Mouse (Mus musculus) gastrocnemius, postnatal 36 days (tissue): Measurements from ENCODE around the gene Adcy2. TPM values are rescaled to one million over a fixed set of nuclear protein-coding genes. Genes with fewer than 3 reads are reported as not detected.
A peak's percentile ranks its signal among the peaks of the same experiment; 100 is the strongest.

Source experiments
- DNase-seq, 2 experiments: peaks; one replicate each; pipeline ENCODE4 v3.0.0; 2022
- intact Hi-C: fragments of 180-260 bp; cut with DNase I; formaldehyde crosslinking; loops from one replicate; pipeline ENCODE4 v1.15.1; 2025
- total RNA-seq, 2 experiments: library from RNA; stranded (reverse); gene quantifications; 2 replicates each; pipeline ENCODE4 v1.2.3; 2021

Adcy2 gene
- total RNA-seq, 2 experiments from 2014 or later: 27.2 to 30.0 TPM

- intact Hi-C loops: no loop called here
- DNase-seq: no peak
Observed at GRCm38 (mm10) chr13:68712661-68713060, 286.7 kb downstream of the Adcy2 start.

GRCm38 (mm10) chr13:68707296-68707747, 292.0 kb downstream of the Adcy2 start:
- intact Hi-C loops: no loop called here
- no peak for DNase-seq

- intact Hi-C loops: no loop called here
- DNase-seq: no peak
Observed at GRCm38 (mm10) chr13:68684919-68685318, 314.4 kb downstream of the Adcy2 start.

GRCm38 (mm10) chr13:68680429-68680828, 318.9 kb downstream of the Adcy2 start:
- intact Hi-C loops: no loop called here
- DNase-seq: no peak

GRCm38 (mm10) chr13:68642786-68643185, 356.6 kb downstream of the Adcy2 start:
- DNase-seq: no peak

GRCm38 (mm10) chr13:68627041-68627440, 372.3 kb downstream of the Adcy2 start:
- intact Hi-C loops: loop anchor here (10.0 kb wide), 2 partner anchors 448 to 838 kb away; no protein-coding TSS in a partner anchor
- DNase-seq: no peak

More at GRCm38 (mm10) chr13:68642786-68643185, 356.6 kb downstream of the Adcy2 start:
- intact Hi-C loops: no loop called here

- intact Hi-C loops: loop anchor here (10.0 kb wide), 2 partner anchors 452 to 842 kb away; no protein-coding TSS in a partner anchor
- no peak for DNase-seq
Observed at GRCm38 (mm10) chr13:68622792-68623191, 376.5 kb downstream of the Adcy2 start.

- intact Hi-C loops: no loop called here
- DNase-seq: no peak
Observed at GRCm38 (mm10) chr13:68607652-68608405, 391.5 kb downstream of the Adcy2 start.

- no peak for DNase-seq
- intact Hi-C loops: no loop called here
Observed at GRCm38 (mm10) chr13:68605689-68606126, 393.6 kb downstream of the Adcy2 start.

- intact Hi-C loops: loop anchor here (5.0 kb wide), 1 partner anchor 399 kb away; no protein-coding TSS in a partner anchor
- DNase-seq: no peak
Observed at GRCm38 (mm10) chr13:68603085-68603484, 396.3 kb downstream of the Adcy2 start.

- peak in 1 of 2 experiments; percentile 15 for DNase-seq
Observed at GRCm38 (mm10) chr13:68601184-68601583, 398.2 kb downstream of the Adcy2 start.

GRCm38 (mm10) chr13:68598953-68599352, 400.4 kb downstream of the Adcy2 start:
- intact Hi-C loops: loop anchor here (5.0 to 10.0 kb wide), 2 partner anchors 863 to 886 kb away; no protein-coding TSS in a partner anchor

More at GRCm38 (mm10) chr13:68601184-68601583, 398.2 kb downstream of the Adcy2 start:
- intact Hi-C loops: loop anchor here (5.0 kb wide), 1 partner anchor 401 kb away; no protein-coding TSS in a partner anchor

GRCm38 (mm10) chr13:68597667-68598066, 401.7 kb downstream of the Adcy2 start:
- intact Hi-C loops: loop anchor here (5.0 to 10.0 kb wide), 2 partner anchors 865 to 887 kb away; no protein-coding TSS in a partner anchor

More at GRCm38 (mm10) chr13:68598953-68599352, 400.4 kb downstream of the Adcy2 start:
- DNase-seq: no peak

GRCm38 (mm10) chr13:68597199-68597598, 402.1 kb downstream of the Adcy2 start, which contains the start of gene 1700001L19Rik:
Gene 1700001L19Rik, plus strand, starts transcription at chr13:68597421.
- no peak for DNase-seq
- intact Hi-C loops: loop anchor here (5.0 to 10.0 kb wide), 2 partner anchors 865 to 888 kb away; no protein-coding TSS in a partner anchor

More at GRCm38 (mm10) chr13:68597667-68598066, 401.7 kb downstream of the Adcy2 start:
- no peak for DNase-seq

GRCm38 (mm10) chr13:68593797-68594196, 405.5 kb downstream of the Adcy2 start:
- DNase-seq: no peak
- intact Hi-C loops: loop anchor here (10.0 kb wide), 1 partner anchor 891 kb away; no protein-coding TSS in a partner anchor

- intact Hi-C loops: no loop called here
- DNase-seq: no peak
Observed at GRCm38 (mm10) chr13:68588352-68588751, 411.0 kb downstream of the Adcy2 start.

- no peak for DNase-seq
- intact Hi-C loops: no loop called here
Observed at GRCm38 (mm10) chr13:68585441-68585840, 413.9 kb downstream of the Adcy2 start.

GRCm38 (mm10) chr13:68583961-68584360, 415.4 kb downstream of the Adcy2 start:
- intact Hi-C loops: no loop called here
- no peak for DNase-seq

- no peak for DNase-seq
- intact Hi-C loops: no loop called here
Observed at GRCm38 (mm10) chr13:68582517-68582780, 416.9 kb downstream of the Adcy2 start.

GRCm38 (mm10) chr13:68581747-68582516, 417.4 kb downstream of the Adcy2 start, which contains the start of the genes Mtrr and Fastkd3:
Gene Mtrr, minus strand, starts transcription at chr13:68582149.
Gene Fastkd3, plus strand, starts transcription at chr13:68582234.
- intact Hi-C loops: no loop called here
- DNase-seq: peak; percentile 96 to 97
